Mouse (Mus musculus) heart, embryonic 11.5 days (tissue): ENCODE measurements at regions not wholly inside any gene's neighbourhood (a gene's known extent, or its start where the extent isn't known, plus 50 kb on each side); places are given as distances from the start of the nearest gene placed in this dataset.
A peak's percentile ranks its signal among the peaks of the same experiment; 100 is the strongest.
"Not testable (repeated sequence)": the region's sequence is repeated elsewhere in the genome, so short reads cannot be mapped to it uniquely, and the experiment has no call there.

ENCODE experiments used
- ATAC-seq: fragments of 200-750 bp; cut with Nextera tagmentation; replicated peaks from 2 replicates; pipeline ENCODE4 v1.8.0; 2017; ENCODE audit warnings: moderate library complexity; ENCODE audit not compliant: insufficient number of reproducible peaks, low FRiP score, low TSS enrichment
- H3K27ac ChIP-seq: fragments of 300-500 bp; sonication (generic); 2 replicates; pipeline ENCODE4 v1.5.1; 2014; ENCODE audit warnings: mild to moderate bottlenecking, low read depth, low read length
- H3K27me3 ChIP-seq: fragments of 300-500 bp; sonication (generic); 2 replicates; pipeline ENCODE4 v1.6.1; 2014; ENCODE audit warnings: mild to moderate bottlenecking, low read length, mixed read lengths; ENCODE audit not compliant: control insufficient read depth, insufficient read depth
- H3K36me3 ChIP-seq: fragments of 300-500 bp; sonication (generic); 2 replicates; pipeline ENCODE4 v1.6.1; 2014; ENCODE audit warnings: mild to moderate bottlenecking, low read length, moderate library complexity, mixed read lengths; ENCODE audit not compliant: control insufficient read depth, insufficient read depth
- H3K4me1 ChIP-seq: fragments of 300-500 bp; sonication (generic); 2 replicates; pipeline ENCODE4 v1.6.1; 2014; ENCODE audit warnings: low read length; ENCODE audit not compliant: control insufficient read depth, insufficient read depth
- H3K4me2 ChIP-seq: fragments of 300-500 bp; sonication (generic); 2 replicates; pipeline ENCODE4 v1.6.1; 2014; ENCODE audit warnings: mild to moderate bottlenecking, moderate library complexity
- H3K4me3 ChIP-seq: fragments of 300-500 bp; sonication (generic); 2 replicates; pipeline ENCODE4 v1.5.1; 2014; ENCODE audit warnings: low read depth, low read length
- H3K9ac ChIP-seq: fragments of 300-500 bp; sonication (generic); 2 replicates; pipeline ENCODE4 v1.6.1; 2014; ENCODE audit warnings: mild to moderate bottlenecking, low read depth, low read length, moderate library complexity
- H3K9me3 ChIP-seq: fragments of 300-500 bp; sonication (generic); replicated peaks from 2 replicates; pipeline ENCODE4 v1.6.1; 2016; ENCODE audit warnings: low read length; ENCODE audit not compliant: control insufficient read depth
- WGBS: fragments of 180-500 bp; shearing (Covaris S2); extraction: QIAGEN DNeasy Blood & Tissue Kit; methylation state at CpG from one replicate; pipeline ENCODE4 v1.1.7; 2014; ENCODE audit not compliant: insufficient replicate concordance; 5-methylcytosine and 5-hydroxymethylcytosine counted together

GRCm38 (mm10) chr1:164744955-164745608 lies 51.4 kb upstream of the Dpt start:
- no peak for ATAC-seq
- no peak overlapping the region for H3K9ac ChIP-seq

GRCm38 (mm10) chr1:164744499-164744898 lies 51.9 kb upstream of the Dpt start:
- Histone ChIP-seq H3K9me3 (no peaks in the 10 kb centered on the region), H3K4me2 (no peak overlapping the region), H3K4me3 (no peak overlapping the region), H3K27ac (no peak overlapping the region), H3K36me3 (no peaks in the 10 kb centered on the region), H3K9ac (no peak overlapping the region), H3K4me1 (no peaks in the 10 kb centered on the region), H3K27me3 (no peaks in the 10 kb centered on the region)
- ATAC-seq, result no peak
- WGBS, result 58% methylated on average over 3 of the region's 3 CpGs

More at GRCm38 (mm10) chr1:164744955-164745608, 51.4 kb upstream of the Dpt start:
- Histone ChIP-seq H3K27ac (no peak overlapping the region), H3K9me3 (no peaks in the 10 kb centered on the region), H3K36me3 (no peaks in the 10 kb centered on the region), H3K4me2 (no peak overlapping the region), H3K4me1 (no peaks in the 10 kb centered on the region), H3K4me3 (no peak overlapping the region), H3K27me3 (no peaks in the 10 kb centered on the region)

GRCm38 (mm10) chr1:164742897-164743296 lies 53.5 kb upstream of the Dpt start:
- H3K9me3 ChIP-seq, H3K4me1 ChIP-seq, H3K9ac ChIP-seq, H3K4me2 ChIP-seq, ATAC-seq, H3K36me3 ChIP-seq, H3K27ac ChIP-seq, H3K4me3 ChIP-seq, H3K27me3 ChIP-seq: not testable (repeated sequence)
- WGBS, result 94% methylated on average over 8 of the region's 9 CpGs

GRCm38 (mm10) chr1:164735646-164736045 lies 60.8 kb upstream of the Dpt start:
- H3K27me3 ChIP-seq, result no peaks in the 10 kb centered on the region
- no peaks in the 10 kb centered on the region for H3K36me3 ChIP-seq
- H3K4me1 ChIP-seq, result no peaks in the 10 kb centered on the region
- H3K4me3 ChIP-seq, result no peak overlapping the region
- no peak for ATAC-seq
- H3K4me2 ChIP-seq, result no peak overlapping the region
- H3K9ac ChIP-seq, result no peak overlapping the region
- 67% methylated on average over 1 of the region's 1 CpGs for WGBS
- no peak overlapping the region for H3K27ac ChIP-seq
- no peaks in the 10 kb centered on the region for H3K9me3 ChIP-seq

- Histone ChIP-seq H3K4me3 (no peak overlapping the region), H3K4me2 (no peak overlapping the region), H3K9ac (no peak overlapping the region), H3K36me3 (no peaks in the 10 kb centered on the region), H3K4me1 (no peaks in the 10 kb centered on the region), H3K27ac (no peak overlapping the region), H3K9me3 (no peaks in the 10 kb centered on the region), H3K27me3 (no peaks in the 10 kb centered on the region)
- ATAC-seq, result no peak
- WGBS, result 65% methylated on average over 3 of the region's 3 CpGs
Observed at GRCm38 (mm10) chr1:164733741-164734140, 62.7 kb upstream of the Dpt start.

GRCm38 (mm10) chr1:164722054-164722453 lies 74.4 kb upstream of the Dpt start:
- Histone ChIP-seq H3K4me1 (peaks cover 4% of the 10 kb centered on the region; the same call in 1 of the 2 replicates), H3K27me3 (no peaks in the 10 kb centered on the region), H3K4me2 (no peak overlapping the region), H3K4me3 (no peak overlapping the region), H3K36me3 (no peaks in the 10 kb centered on the region), H3K9me3 (no peaks in the 10 kb centered on the region), H3K27ac (peak overlapping the region; percentile 1; the same call in 1 of the 2 replicates), H3K9ac (no peak overlapping the region)
- ATAC-seq, result no peak
- WGBS, result 11% methylated on average over 1 of the region's 1 CpGs

GRCm38 (mm10) chr1:164714905-164715304 lies 81.5 kb upstream of the Dpt start:
- H3K27ac ChIP-seq, result no peak overlapping the region
- no peaks in the 10 kb centered on the region for H3K9me3 ChIP-seq
- H3K4me2 ChIP-seq, result no peak overlapping the region
- no peak for ATAC-seq
- no peaks in the 10 kb centered on the region for H3K27me3 ChIP-seq
- no peak overlapping the region for H3K4me3 ChIP-seq
- no peaks in the 10 kb centered on the region for H3K36me3 ChIP-seq
- 77% methylated on average over 2 of the region's 2 CpGs for WGBS
- H3K4me1 ChIP-seq, result no peaks in the 10 kb centered on the region
- H3K9ac ChIP-seq, result no peak overlapping the region

GRCm38 (mm10) chr1:164713798-164714551 lies 82.5 kb upstream of the Dpt start:
- H3K27ac ChIP-seq, result no peak overlapping the region
- H3K36me3 ChIP-seq, result no peaks in the 10 kb centered on the region
- 74% methylated on average over 4 of the region's 4 CpGs for WGBS
- H3K4me2 ChIP-seq, result no peak overlapping the region
- no peak overlapping the region for H3K4me3 ChIP-seq
- no peaks in the 10 kb centered on the region for H3K9me3 ChIP-seq
- H3K27me3 ChIP-seq, result no peaks in the 10 kb centered on the region
- ATAC-seq, result no peak
- H3K4me1 ChIP-seq, result no peaks in the 10 kb centered on the region
- H3K9ac ChIP-seq, result no peak overlapping the region

GRCm38 (mm10) chr1:164712514-164712913 lies 83.9 kb upstream of the Dpt start:
- H3K36me3 ChIP-seq, result no peaks in the 10 kb centered on the region
- H3K4me1 ChIP-seq, result no peaks in the 10 kb centered on the region
- no peak overlapping the region for H3K4me3 ChIP-seq
- ATAC-seq, result no peak
- H3K27me3 ChIP-seq, result no peaks in the 10 kb centered on the region
- WGBS, result 69% methylated on average over 3 of the region's 3 CpGs
- no peaks in the 10 kb centered on the region; the same call in 1 of the 2 replicates for H3K9me3 ChIP-seq
- H3K27ac ChIP-seq, result no peak overlapping the region
- no peak overlapping the region for H3K9ac ChIP-seq
- H3K4me2 ChIP-seq, result no peak overlapping the region
